Mouse (Mus musculus) telencephalon, adult 2 months (tissue): ENCODE measurements around the gene Nudt14.

Source experiments
- DNase-seq: peaks from one replicate; pipeline ENCODE4 v3.0.0-alpha.2; 2011; ENCODE audit warnings: low read depth, low spot score

Gene Nudt14

GRCm38 (mm10) chr12:112941776-112942713, at the start of gene Nudt14:
Gene Nudt14 (minus strand): TSS chr12:112942124.
- peak; percentile 24 for DNase-seq

DNA sequence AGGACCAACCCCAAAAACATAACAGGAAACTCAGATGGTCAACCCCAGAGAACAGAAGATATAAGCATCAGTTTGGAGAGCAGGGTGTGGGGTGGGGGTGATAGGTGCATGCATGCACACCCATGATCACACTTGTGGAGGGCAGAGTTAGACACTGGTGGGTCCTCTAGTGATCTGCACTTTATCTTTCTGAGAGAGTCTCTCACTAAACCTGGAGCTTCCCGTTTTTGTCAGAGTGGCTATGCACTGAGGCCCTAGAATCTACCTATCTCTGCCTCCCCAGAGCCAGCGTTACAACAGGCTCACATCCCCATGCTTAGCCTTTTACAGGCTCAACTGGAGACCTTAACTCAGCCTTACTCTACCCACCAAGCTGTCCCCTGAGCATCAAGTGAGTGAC, 49.5 kb upstream of the Nudt14 start:
- DNase-seq, result no peak

- no peak for DNase-seq
Observed at GRCm38 (mm10) chr12:112990706-112991405, 48.9 kb upstream of the Nudt14 start.

DNA sequence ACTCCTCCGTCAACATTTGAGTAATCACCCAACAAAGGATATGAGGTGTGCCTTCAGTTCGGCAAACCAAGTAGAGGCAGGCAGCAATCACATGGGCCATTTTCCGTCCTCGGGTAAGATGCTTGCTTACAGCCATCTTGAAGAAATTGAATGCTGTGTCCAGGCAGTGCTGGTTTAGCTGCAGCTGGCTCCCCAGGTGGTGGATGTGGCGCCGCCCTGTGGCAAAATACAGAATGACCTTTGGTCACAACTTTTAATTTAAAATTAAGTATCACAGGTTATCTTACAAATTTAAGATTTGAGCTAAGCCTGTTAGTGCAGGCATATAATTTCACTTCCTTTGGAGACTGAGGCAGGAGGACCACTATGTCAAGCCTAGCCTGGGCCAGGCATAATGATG, 46.0 kb upstream of the Nudt14 start:
- no peak for DNase-seq

- no peak for DNase-seq
Observed at GRCm38 (mm10) chr12:112985346-112985745, 43.4 kb upstream of the Nudt14 start.

DNA sequence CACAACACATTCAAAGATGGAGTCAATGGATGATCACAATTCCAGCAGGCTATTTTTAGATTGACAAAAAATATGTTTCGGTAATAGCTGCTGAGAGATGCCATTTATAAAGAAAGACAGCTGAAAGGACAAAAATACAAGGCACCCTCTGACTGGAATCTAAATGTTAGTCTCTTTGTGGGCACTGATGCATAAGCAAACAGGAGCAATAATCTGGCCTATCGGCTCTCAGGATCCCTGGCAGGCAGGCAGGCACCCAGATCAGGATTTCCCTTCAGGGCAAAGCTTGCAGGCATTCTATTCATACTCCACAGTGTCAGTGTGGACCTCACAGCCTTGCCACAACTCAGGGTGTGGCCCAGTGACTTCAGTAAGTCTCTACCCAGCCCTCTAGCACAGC, 40.1 kb upstream of the Nudt14 start:
- DNase-seq, result no peak

- no peak for DNase-seq
Observed at GRCm38 (mm10) chr12:112977156-112977555, 35.2 kb upstream of the Nudt14 start.

- peak; percentile 73 for DNase-seq
Observed at GRCm38 (mm10) chr12:112976371-112977073, 34.6 kb upstream of the Nudt14 start, which contains the start of gene Btbd6. Gene Btbd6 (plus strand): TSS chr12:112976482.

DNA sequence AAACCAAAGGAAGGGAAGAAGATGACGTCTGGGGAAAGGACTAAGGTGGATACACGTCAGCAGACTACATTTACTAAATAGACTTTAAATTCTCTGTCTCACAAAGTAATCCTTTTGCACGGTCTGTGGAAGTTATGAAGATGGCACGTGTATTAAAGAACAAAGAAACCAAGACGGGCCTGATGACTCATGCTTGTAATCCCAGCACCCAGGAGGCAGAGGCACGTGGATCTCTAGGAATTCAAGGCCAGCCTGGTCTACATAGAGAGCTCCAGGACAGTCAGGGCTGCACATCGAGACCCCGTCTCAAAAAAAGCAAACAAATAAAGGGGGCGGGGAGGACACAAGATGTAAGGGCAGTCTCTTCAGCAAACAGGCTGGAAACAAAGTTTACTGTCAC, 32.8 kb upstream of the Nudt14 start:
- no peak for DNase-seq

DNA sequence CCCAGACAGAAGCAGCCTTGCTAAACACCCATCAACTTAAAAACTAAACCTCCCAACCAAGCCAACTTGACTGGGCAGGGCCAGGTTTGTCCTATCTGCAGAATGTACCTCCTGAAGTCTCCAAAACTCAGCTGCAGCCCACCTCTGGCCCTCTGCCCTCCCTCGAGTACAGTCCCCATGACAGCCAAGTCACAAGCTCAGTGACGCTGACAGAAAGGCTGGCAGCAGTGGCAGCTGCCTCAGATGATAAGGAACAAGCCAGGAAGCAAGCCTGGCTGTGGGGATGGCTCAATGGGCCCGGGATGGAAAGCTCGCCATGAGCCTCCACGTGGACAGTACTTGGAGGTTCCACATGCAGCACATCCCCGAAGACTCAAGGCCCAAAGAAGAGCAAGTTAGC, 27.7 kb upstream of the Nudt14 start:
- DNase-seq, result no peak

DNA sequence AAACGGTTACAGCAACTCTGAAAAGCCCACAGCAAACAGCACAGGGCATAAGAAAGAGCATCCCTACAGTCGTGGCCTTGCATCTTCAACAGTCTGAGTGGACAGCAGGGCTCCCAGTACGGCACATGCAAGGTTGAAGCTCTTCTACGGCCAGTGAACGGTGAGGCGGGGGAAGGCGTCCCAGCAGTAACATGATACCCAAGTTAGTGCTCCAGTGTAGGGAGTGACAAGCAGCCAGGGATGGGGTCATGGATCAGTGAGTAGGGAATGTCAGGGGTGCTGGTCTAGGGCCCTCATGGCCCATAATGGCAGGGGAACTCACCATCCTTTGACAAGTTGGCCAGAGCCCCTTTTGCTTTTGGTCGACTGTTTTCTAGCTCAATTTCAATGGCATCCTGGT, 27.0 kb upstream of the Nudt14 start:
- no peak for DNase-seq

DNA sequence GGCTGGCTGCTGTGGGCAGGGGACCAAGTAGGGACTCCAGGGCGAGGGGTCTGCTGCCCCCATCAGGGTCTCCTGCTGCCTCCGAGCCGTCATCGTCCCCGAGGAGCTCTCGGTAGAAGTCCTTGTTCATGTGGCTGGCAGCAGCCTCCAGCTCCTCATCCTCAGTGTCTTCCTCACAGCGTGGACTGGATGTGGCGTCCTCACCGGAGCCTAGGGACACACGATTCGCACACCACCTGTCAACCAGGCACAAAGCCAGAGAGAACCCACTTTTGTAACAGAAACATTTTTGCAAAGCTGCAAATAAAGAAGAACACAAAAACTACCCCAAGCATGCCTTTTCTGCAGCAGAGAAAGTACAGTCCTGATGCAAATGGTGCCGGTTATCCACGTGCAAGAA, 23.9 kb upstream of the Nudt14 start:
- no peak for DNase-seq

- no peak for DNase-seq
Observed at GRCm38 (mm10) chr12:112961872-112962271, 19.9 kb upstream of the Nudt14 start.

- DNase-seq, result no peak
Observed at GRCm38 (mm10) chr12:112961428-112961827, 19.5 kb upstream of the Nudt14 start.

DNA sequence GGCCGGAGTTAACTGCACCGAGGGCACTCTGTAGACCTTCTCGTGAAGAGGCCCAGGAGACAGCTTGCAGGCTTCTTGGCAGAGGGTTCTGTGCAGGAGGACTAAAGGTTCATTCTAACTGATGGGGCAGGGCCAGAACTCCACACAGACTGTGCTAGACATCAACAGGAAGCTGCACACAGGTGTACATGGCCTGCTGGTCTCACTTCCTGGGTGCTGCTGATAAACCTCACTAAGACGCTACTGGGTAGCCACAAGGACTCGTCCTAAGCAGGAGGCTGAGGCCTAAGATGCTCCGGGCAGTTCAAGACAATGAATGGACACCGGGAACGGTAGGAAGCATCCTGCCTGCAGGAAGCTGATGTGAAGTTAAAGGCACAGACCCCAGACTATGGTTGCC, 17.5 kb upstream of the Nudt14 start:
- no peak for DNase-seq

DNA sequence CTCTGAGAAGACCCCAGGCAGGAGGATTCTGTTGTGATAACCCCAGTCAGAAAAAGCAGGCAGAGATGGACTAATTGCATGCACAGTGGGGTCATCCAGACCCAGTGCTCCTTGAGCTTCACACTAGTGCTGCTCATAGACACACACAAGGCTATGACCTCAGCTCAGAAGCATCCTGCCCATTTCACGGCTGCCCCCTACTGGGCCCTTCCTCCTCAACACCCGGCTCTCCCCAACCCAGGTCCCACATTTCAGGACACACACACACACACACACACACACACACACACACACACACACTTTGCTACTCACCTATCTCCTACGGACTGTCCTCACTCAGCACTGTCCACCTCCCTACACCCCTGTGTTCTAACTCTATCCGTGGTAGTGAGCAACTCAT, 16.4 kb upstream of the Nudt14 start:
- DNase-seq, result no peak

DNA sequence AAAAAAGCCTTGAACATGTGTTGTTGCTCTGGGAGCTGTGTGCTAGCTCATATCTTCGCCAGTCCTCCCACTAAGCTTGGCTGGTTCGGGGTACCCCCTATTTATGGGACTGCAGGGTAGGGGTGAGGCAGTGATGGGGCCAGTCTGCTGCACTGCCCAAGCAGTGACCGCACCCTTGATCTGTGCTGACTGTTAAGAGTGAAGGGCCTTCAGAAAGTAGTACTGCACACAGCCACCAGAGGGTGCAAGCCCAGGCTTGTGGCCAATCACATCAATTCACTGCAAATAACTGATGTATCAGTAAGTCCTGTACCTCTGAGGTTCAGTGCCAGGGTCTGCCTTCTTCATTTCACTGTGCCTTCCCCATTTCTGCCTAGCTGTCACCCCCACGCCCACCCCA, 13.9 kb upstream of the Nudt14 start:
- DNase-seq, result no peak

DNA sequence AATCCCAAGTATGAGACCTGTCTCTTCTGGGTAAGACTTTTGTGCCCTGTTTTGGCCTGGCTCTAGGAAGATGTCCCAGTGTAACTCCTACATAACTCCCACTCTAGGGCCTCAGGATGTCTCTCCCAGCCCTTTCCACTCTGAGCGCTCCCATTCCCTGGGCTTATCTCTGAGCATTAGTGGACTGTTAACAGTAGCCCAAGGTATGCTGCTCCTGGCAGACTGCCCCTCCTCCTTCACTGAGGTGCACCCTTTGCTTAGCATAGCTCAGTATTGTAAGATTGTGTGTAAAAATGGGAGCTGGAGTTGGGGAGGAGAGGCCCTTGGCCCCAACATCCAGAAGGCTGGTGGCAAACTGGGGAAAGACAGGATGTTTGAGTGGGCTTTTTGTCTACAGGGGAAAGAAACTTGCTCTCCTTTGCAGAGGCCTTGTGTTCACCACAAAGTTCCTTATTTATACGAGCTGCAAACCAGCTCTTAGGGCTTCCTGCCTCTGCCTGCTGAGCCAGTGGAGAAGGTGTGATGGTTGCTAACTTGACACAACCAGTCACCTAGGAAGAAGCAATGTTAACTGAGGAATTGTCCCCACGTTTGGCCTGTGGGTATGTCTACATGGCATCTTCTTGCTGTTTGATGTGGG, 11.1 kb upstream of the Nudt14 start:
- DNase-seq, result no peak

GRCm38 (mm10) chr12:112952433-112952832, 10.5 kb upstream of the Nudt14 start:
- no peak for DNase-seq

GRCm38 (mm10) chr12:112951150-112951842, 9.4 kb upstream of the Nudt14 start:
- DNase-seq, result no peak

GRCm38 (mm10) chr12:112950761-112951129, 8.8 kb upstream of the Nudt14 start:
- no peak for DNase-seq
